Mouse (Mus musculus) limb, embryonic 12.5 days (tissue): ENCODE results near the gene Ssrp1. TPM values are rescaled to one million over a fixed set of nuclear protein-coding genes. Genes with fewer than 3 reads are reported as not detected.
A peak's percentile ranks its signal among the peaks of the same experiment; 100 is the strongest.

ENCODE experiments used
- ATAC-seq: fragments of 200-750 bp; cut with Nextera tagmentation; 2 replicates; pipeline ENCODE4 v1.8.0; 2017; ENCODE audit warnings: low read depth, moderate TSS enrichment; ENCODE audit not compliant: insufficient number of reproducible peaks, insufficient read depth, low FRiP score, low TSS enrichment
- H3K27ac ChIP-seq: fragments of 300-500 bp; sonication (generic); 2 replicates; pipeline ENCODE4 v1.5.1; 2016; ENCODE audit warnings: mild to moderate bottlenecking, moderate library complexity
- H3K27me3 ChIP-seq: fragments of 300-500 bp; sonication (generic); 2 replicates; pipeline ENCODE4 v1.6.1; 2016; ENCODE audit warnings: mild to moderate bottlenecking, moderate library complexity
- H3K36me3 ChIP-seq: fragments of 300-500 bp; sonication (generic); 2 replicates; pipeline ENCODE4 v1.6.1; 2016; ENCODE audit warnings: mild to moderate bottlenecking, moderate library complexity
- H3K4me1 ChIP-seq: fragments of 300-500 bp; sonication (generic); replicated peaks from 2 replicates; pipeline ENCODE4 v1.6.1; 2016
- H3K4me2 ChIP-seq: fragments of 300-500 bp; sonication (generic); 2 replicates; pipeline ENCODE4 v1.6.1; 2016; ENCODE audit warnings: mild to moderate bottlenecking, moderate library complexity
- H3K4me3 ChIP-seq: fragments of 300-500 bp; sonication (generic); replicated peaks from 2 replicates; pipeline ENCODE4 v1.5.1; 2016; ENCODE audit warnings: mild to moderate bottlenecking
- H3K9ac ChIP-seq: fragments of 300-500 bp; sonication (generic); replicated peaks from 2 replicates; pipeline ENCODE4 v1.6.1; 2016; ENCODE audit warnings: mild to moderate bottlenecking, moderate library complexity
- H3K9me3 ChIP-seq: fragments of 300-500 bp; sonication (generic); 2 replicates; pipeline ENCODE4 v1.6.1; 2016; ENCODE audit warnings: mild to moderate bottlenecking, moderate library complexity
- WGBS: fragments of 180-500 bp; shearing (Covaris S2); methylation state at CpG from one replicate; pipeline ENCODE4 v1.1.7; 2016; 5-methylcytosine and 5-hydroxymethylcytosine counted together
- polyA plus RNA-seq: library from polyadenylated mRNA; unstranded; fragments of >200 nt; fragmentation: Nextera tagmentation; extraction: Ambion mirVana; gene quantifications from 2 replicates; pipeline ENCODE4 v1.2.1, GENCODE M21; 2016

Ssrp1 gene
- polyA plus RNA-seq, 1 experiment from 2014 or later: 330 TPM

DNA sequence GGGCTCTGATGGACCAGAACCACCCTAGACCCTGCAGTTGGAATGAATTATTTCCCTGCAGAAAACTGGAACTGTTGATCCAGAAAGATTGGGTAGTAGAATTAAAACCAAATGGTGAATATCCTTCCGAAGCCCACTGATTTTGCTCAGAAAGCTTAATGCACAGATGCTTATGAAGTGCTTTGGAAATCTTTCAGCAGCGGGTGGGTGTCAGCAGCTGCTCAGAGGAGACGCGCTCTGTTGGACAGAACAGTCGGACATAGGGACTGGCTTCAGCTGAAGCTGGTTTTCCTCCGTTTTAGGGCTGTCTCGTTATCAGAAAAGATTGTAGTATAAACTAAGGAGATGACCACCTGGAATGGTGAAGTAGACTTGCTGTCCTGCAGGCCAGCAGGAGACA, 6.6 kb downstream of the Ssrp1 start:
- H3K4me3 ChIP-seq: no peak overlapping the region
- no peak overlapping the region for H3K4me2 ChIP-seq
- H3K9me3 ChIP-seq: no peaks in the 10 kb centered on the region
- H3K27me3 ChIP-seq: no peaks in the 10 kb centered on the region
- H3K4me1 ChIP-seq: peaks cover 12% of the 10 kb centered on the region
- no peak overlapping the region for H3K9ac ChIP-seq
- H3K36me3 ChIP-seq: peaks cover 85% of the 10 kb centered on the region
- no peak for ATAC-seq
- 92% methylated on average over 7 of the region's 7 CpGs for WGBS
- no peak overlapping the region for H3K27ac ChIP-seq

DNA sequence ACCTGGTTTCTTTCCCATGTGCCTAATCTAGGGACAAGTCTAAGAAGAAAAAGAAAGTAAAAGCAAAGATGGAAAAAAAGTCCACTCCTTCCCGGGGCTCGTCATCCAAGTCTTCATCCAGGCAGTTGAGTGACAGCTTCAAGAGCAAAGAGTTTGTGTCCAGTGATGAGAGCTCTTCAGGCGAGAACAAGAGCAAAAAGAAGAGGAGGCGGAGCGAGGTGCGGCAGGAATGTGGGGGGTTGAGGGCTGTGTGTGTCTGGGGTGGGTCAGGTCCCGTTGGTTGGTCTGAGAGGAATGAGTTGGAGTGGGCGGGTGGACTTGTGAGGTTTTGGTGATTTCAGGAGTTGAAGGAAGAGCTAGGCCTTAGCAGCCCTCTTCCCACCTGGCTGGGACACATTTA, 9.2 kb downstream of the Ssrp1 start:
- WGBS: 91% methylated on average over 8 of the region's 8 CpGs
- ATAC-seq: no peak
- no peaks in the 10 kb centered on the region for H3K9me3 ChIP-seq
- peaks cover 60% of the 10 kb centered on the region for H3K36me3 ChIP-seq
- H3K27me3 ChIP-seq: no peaks in the 10 kb centered on the region
- no peak overlapping the region for H3K9ac ChIP-seq
- no peak overlapping the region for H3K4me3 ChIP-seq
- H3K4me2 ChIP-seq: no peak overlapping the region
- H3K4me1 ChIP-seq: peaks cover 36% of the 10 kb centered on the region
- no peak overlapping the region for H3K27ac ChIP-seq

DNA sequence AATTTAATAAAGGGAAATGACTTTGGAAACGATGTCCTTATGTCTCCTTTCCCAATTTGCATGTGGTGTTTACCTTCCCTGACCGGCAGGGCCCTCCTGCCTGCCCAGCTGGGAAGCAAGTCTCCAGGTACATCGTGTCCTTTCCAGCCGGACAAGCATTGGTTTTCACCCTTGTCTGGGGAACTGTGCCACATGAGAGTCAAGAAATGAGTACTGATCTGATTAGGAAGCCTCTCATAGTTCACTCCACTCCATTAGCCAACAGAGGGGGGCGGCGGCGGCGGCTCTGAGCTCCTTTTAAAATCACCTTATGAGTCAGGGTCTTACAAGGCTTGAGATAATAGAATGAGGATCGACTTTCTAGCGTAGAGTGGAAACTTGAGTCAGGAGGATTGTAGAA, 10.0 kb downstream of the Ssrp1 start:
- Histone ChIP-seq H3K27ac (peak overlapping the region; percentile 93; the same call in 1 of the 2 replicates), H3K9me3 (no peaks in the 10 kb centered on the region), H3K27me3 (no peaks in the 10 kb centered on the region), H3K4me2 (peak overlapping the region; percentile 59), H3K4me3 (peak overlapping the region; percentile 64), H3K9ac (peak overlapping the region; percentile 47; the same call in 1 of the 2 replicates), H3K4me1 (peaks cover 36% of the 10 kb centered on the region), H3K36me3 (peaks cover 59% of the 10 kb centered on the region)
- no peak for ATAC-seq
- 59% methylated on average over 10 of the region's 10 CpGs for WGBS

DNA sequence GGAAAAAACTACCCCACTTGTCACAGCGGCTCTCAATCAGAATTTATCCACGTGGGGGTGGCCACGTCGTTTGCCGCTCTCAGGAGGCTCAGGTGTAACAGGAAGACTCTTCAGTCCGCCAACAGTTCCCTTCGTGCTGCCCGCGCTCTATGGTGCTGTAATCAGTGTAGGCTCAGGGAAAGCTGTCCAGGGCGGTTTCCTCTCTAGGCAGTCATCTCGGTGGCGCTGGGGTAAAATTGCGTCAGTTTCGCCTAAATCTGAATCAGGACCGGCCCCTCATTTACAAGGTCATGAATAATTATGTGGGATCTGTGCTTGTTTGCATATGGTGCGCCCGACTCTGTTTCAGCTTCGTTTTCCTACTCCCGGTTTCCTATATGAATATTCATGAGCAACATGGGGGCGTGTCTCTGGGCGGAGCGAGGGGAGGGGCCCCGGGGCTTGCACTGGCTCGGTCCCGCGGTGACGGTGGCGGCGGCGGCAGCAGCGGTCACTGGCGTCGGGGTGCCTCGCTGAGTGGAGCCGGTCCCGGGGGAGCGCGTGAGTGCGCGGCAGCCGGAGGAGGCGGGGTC, 10.6 kb downstream of the Ssrp1 start, which contains the start of gene Tnks1bp1:
Gene Tnks1bp1 (plus strand): TSS at position 427 of the 572 bp plus-strand sequence.
- peaks cover 36% of the 10 kb centered on the region for H3K4me1 ChIP-seq
- no peaks in the 10 kb centered on the region for H3K27me3 ChIP-seq
- peak within 1 kb of the TSS; percentile 64 for H3K4me3 ChIP-seq
- peak within 1 kb of the TSS; percentile 59 for H3K4me2 ChIP-seq
- H3K9ac ChIP-seq: peak within 1 kb of the TSS; percentile 75
- peak; percentile 83 for ATAC-seq
- H3K36me3 ChIP-seq: peaks cover 59% of the 10 kb centered on the region
- WGBS: under 1% methylated on average over 42 of the region's 42 CpGs
- H3K9me3 ChIP-seq: no peaks in the 10 kb centered on the region
- peak within 1 kb of the TSS; percentile 93 for H3K27ac ChIP-seq

DNA sequence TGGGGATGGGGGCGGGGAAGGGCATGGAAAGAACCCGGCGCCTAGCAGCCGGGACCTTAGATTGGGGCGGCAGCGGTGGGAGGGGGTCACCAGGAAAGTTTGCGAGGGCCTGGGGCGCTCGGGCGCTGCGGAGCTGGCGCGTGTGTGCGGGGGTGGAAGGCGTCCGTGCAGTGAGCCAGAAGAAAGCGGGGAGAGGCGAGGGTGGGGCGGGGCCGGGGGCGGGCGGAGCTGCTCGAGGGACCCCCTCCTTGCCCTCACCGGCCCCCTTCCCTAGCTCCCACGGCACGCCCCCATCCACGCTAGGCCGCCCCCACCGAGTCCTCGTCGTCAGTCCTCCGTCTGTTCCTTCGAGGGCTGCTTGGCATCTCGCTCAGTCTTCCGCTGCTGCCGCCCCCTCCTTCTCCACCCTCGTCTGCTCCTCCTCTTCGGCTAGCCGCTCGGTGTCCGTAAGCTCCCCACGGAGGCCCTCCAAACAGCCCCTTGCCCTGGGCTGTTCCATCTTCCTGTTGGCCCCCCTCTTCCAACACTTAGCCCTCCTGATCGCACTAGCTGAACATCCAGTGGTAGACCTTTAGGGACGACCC, 11.2 kb downstream of the Ssrp1 start:
- Histone ChIP-seq H3K4me1 (peaks cover 36% of the 10 kb centered on the region), H3K27me3 (no peaks in the 10 kb centered on the region), H3K9ac (peak overlapping the region; percentile 75), H3K4me3 (peak overlapping the region; percentile 64), H3K27ac (peak overlapping the region; percentile 93), H3K36me3 (peaks cover 59% of the 10 kb centered on the region), H3K4me2 (peak overlapping the region; percentile 59), H3K9me3 (no peaks in the 10 kb centered on the region)
- WGBS: under 1% methylated on average over 35 of the region's 44 CpGs
- ATAC-seq: peak; percentile 69

DNA sequence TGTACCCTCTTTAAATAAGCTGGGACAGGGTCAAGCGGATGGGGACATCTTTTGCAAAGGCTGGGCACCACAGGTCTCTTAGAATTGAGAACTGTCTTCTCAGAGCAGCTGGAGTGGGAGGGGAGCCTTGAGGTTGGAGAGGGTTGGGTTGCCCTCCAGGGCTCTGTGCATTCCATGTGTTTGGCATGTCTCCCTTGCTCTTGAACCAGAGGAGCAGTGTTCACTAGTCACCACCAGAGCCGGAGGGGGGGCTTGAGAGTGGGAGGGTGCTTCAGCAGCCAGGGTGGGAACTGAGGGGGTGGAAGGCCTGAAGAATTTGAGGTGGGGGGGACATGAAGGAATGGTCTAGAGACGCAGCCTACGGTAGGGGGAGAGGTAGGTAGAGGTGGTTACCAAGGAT, 12.2 kb downstream of the Ssrp1 start:
- Histone ChIP-seq H3K4me1 (peaks cover 36% of the 10 kb centered on the region), H3K4me3 (peak overlapping the region; percentile 64), H3K36me3 (peaks cover 59% of the 10 kb centered on the region), H3K9ac (0 out of 2 replicates have a peak overlapping the region, but pooled peaks have one; percentile 31), H3K27ac (peak overlapping the region; percentile 93), H3K9me3 (no peaks in the 10 kb centered on the region), H3K27me3 (no peaks in the 10 kb centered on the region), H3K4me2 (peak overlapping the region; percentile 59)
- WGBS: 79% methylated on average over 4 of the region's 4 CpGs
- ATAC-seq: no peak

DNA sequence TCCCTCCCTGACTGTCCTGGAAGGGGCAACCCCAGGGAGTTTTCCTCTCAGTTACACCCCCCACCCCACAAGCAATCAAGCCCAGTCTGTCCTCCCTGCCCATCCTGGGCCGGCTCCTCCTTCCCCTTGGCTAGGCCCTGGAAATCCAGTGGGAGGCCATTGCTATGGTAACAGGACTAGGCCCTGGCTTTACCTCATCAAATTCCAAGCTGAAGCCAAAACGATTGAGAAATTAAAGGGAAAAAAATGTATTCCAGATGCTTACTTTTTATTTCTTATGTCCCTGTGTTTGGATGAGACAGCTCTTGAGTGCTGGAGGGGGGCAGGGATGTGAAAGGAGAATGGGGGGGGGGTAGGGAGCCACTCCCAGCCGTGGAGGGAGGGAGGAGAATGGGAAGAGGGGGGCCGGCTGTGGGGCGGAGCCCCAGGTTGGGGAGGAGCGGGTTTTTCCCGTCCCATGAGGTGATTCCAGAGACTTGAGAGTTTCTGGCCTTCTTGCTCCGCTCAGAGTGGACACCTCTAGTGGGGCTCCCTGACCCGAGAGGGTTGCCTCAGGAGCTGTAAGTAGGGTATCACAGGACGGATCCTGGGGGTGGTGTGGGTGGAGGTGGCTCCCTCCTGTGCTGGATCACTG, 13.1 kb downstream of the Ssrp1 start:
- H3K36me3 ChIP-seq: peaks cover 59% of the 10 kb centered on the region

DNA sequence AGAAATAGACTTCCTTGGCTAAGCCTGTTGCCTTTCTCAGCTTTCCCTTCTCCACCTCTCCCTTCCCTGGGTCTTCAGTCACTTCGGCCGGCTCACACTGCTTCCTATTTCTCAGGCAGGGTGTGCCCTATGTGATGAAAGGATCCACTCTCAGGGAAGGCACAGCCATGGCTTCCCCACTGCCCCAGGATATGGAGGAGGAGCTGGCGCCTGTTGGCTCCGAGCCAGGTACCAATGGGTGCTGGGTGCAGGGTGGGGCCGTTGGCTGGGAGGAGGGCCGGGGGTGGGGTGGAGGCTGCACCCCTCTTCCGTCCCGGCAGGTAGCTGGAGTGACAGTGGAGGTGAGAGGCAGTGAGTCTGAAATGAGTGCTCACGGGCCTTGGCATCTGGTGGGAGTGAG, 13.7 kb downstream of the Ssrp1 start:
- peaks cover 36% of the 10 kb centered on the region for H3K4me1 ChIP-seq

More for the DNA sequence above, 13.1 kb downstream of the Ssrp1 start:
- peak; percentile 34 for ATAC-seq
- H3K4me2 ChIP-seq: peak overlapping the region; percentile 59
- no peaks in the 10 kb centered on the region for H3K9me3 ChIP-seq
- no peaks in the 10 kb centered on the region for H3K27me3 ChIP-seq
- peak overlapping the region; percentile 46; the same call in 1 of the 2 replicates for H3K9ac ChIP-seq
- peaks cover 36% of the 10 kb centered on the region for H3K4me1 ChIP-seq
- WGBS: 9% methylated on average over 10 of the region's 10 CpGs
- H3K27ac ChIP-seq: peak overlapping the region; percentile 93
- peak overlapping the region; percentile 64 for H3K4me3 ChIP-seq

DNA sequence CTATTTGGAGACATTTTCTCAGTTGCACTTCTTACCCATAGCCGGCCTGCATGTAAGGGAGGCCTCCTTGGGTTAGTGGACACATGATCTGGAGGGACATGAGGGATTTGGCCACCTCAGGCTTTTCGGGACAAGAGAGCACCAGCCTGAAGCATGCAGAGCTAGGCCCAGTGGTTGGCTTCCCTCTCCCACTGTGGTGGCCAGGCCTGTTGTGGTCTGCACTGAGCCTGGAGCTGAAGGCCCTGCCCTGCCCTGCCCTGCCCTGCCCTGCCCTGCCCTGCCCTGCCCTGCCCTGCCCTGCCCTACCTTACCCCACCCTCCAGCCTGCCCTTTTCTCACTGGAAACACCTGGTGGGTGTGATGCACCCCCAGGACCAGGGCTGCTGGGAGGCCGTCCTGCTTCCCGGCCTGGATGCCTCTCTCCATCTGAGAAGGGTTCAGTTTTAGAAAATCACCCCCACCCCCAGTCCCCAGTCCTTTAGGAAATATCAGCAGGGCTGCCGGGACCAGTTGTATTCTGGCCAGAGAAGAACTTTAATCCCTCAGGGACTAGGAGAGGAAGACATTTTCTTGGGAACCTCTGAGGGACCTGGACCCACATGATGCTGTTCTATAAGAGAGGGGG, 16.3 kb downstream of the Ssrp1 start:
- Histone ChIP-seq H3K4me2 (no peak overlapping the region), H3K4me3 (no peak overlapping the region), H3K4me1 (peaks cover 27% of the 10 kb centered on the region), H3K9ac (no peak overlapping the region), H3K9me3 (no peaks in the 10 kb centered on the region), H3K36me3 (peaks cover 69% of the 10 kb centered on the region), H3K27me3 (no peaks in the 10 kb centered on the region), H3K27ac (no peak overlapping the region)
- ATAC-seq: no peak
- WGBS: 82% methylated on average over 5 of the region's 5 CpGs

More for the DNA sequence above, 13.7 kb downstream of the Ssrp1 start:
- WGBS: 43% methylated on average over 9 of the region's 9 CpGs
- no peak; the same call in 1 of the 2 replicates for ATAC-seq
- H3K4me2 ChIP-seq: peak overlapping the region; percentile 59
- H3K27me3 ChIP-seq: no peaks in the 10 kb centered on the region
- peak overlapping the region; percentile 46; the same call in 1 of the 2 replicates for H3K9ac ChIP-seq
- H3K4me3 ChIP-seq: peak overlapping the region; percentile 64
- H3K36me3 ChIP-seq: peaks cover 59% of the 10 kb centered on the region
- H3K27ac ChIP-seq: peak overlapping the region; percentile 93
- no peaks in the 10 kb centered on the region for H3K9me3 ChIP-seq

DNA sequence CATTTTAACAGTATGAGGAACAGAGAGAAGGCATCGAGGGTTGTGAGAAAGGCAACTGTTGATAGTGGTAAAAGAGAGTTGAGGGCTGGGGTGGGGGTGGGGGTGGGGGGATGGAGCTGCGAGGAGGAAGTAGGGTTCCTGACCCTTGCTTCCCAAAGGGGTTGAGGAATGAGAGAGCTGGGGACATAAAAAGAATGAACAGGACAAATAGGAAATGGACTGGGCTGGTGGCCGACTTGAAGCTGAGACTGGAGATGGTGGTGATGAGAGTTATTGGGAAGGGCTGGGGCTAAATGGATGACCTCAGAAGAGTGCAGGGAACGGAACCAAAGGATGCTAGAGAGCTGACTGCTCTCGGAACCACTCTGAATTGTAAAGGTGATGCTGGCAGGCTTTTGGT, 19.7 kb downstream of the Ssrp1 start:
- Histone ChIP-seq H3K4me3 (no peak overlapping the region), H3K4me2 (no peak overlapping the region), H3K4me1 (peaks cover 17% of the 10 kb centered on the region), H3K9ac (no peak overlapping the region), H3K9me3 (no peaks in the 10 kb centered on the region; the same call in 1 of the 2 replicates), H3K27me3 (no peaks in the 10 kb centered on the region), H3K27ac (no peak overlapping the region), H3K36me3 (peaks cover 90% of the 10 kb centered on the region)
- 69% methylated on average over 5 of the region's 5 CpGs for WGBS
- no peak for ATAC-seq

DNA sequence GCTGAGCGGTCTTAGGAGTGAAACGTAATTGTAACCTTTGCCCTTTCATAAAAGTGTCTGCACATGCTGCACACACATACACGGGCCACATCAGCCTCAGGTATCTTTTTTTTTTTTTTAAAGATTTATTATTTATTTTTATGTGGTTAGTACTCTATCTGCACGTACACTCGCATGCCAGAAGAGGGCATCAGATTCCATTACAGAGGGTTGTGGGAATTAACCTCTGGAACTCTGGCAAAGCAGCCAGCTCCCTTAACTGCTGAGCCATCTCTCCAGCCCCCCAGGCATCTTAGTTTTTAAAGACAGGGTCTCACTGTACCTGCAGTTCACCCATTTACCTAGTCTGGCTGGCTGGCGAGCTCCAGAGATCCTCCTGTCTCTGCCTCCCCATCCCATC, 22.6 kb downstream of the Ssrp1 start:
- Histone ChIP-seq H3K27ac (peak overlapping the region; percentile 87; the same call in 1 of the 2 replicates), H3K36me3 (peaks cover 90% of the 10 kb centered on the region), H3K4me3 (no peak overlapping the region), H3K27me3 (no peaks in the 10 kb centered on the region), H3K9me3 (no peaks in the 10 kb centered on the region; the same call in 1 of the 2 replicates), H3K4me1 (peaks cover 17% of the 10 kb centered on the region), H3K4me2 (peak overlapping the region; percentile 77; the same call in 1 of the 2 replicates), H3K9ac (no peak overlapping the region)
- 88% methylated on average over 6 of the region's 6 CpGs for WGBS
- ATAC-seq: no peak
